28 mouse cellular contexts compared by ENCODE assay signal in genomic region chr12:117348516-117348915, GRCm38 (mm10).
DNase-seq lines count a peak whose midpoint lies in the region; ATAC-seq and TF ChIP-seq lines count a peak whose summit lies in the region.
"Had no signal": no experiment of that assay in that cellular context is flagged by ENCODE, and none has a peak within 500 bp of the region (broad histone marks: within the 10 kb centered on the region; RNA-seq: fewer than 3 reads in every experiment).

No protein-coding gene starts in this region.

- no peak overlapping the region for H3K9ac ChIP-seq in CH12.LX (ENCODE audit: insufficient read depth, low read depth)
- no peak overlapping the region for H3K9ac ChIP-seq in intestine, embryonic 15.5 days
- H3K9ac ChIP-seq: embryonic facial prominence, embryonic 13.5 days; heart, embryonic 12.5 days; hindbrain, embryonic 15.5 days; liver, embryonic 12.5 days; liver, postnatal 0 days; midbrain, embryonic 13.5 days had no signal

- 89% methylated on average over 3 of the region's 3 CpGs for WGBS in intestine, embryonic 15.5 days

- DNase-seq in spleen, postnatal 36 days (ENCODE audit: low spot score in 2 of 2) = peak; percentile 3 to 16
- DNase-seq in spleen, postnatal 10 days (ENCODE audit: low spot score in 2 of 2) = no peak
- peak; percentile 56 to 60 for DNase-seq in B cell, adult 2 months
- DNase-seq in CH12.LX (ENCODE audit: extremely low read depth) = peak; percentile 41
- peak; percentile 28 for DNase-seq in splenic B cell, adult 2 months (ENCODE audit: low read depth, low spot score)
- DNase-seq in urinary bladder, postnatal 10 days (ENCODE audit: low spot score) = no peak
- DNase-seq: adrenal gland, postnatal 14 days; cerebellum, adult 11 months; cerebellum, adult 9-11 months; heart, adult 2 months; heart, postnatal 4 days; kidney, adult 2 months; kidney, postnatal 36 days; left cerebral cortex, postnatal 4 days; liver, postnatal 0 days; lung, postnatal 36 days; right cerebral cortex, postnatal 25 days; spleen, adult 18-20 months had no signal

- ATAC-seq in intestine, embryonic 15.5 days = no peak
- ATAC-seq: forebrain, embryonic 16.5 days; liver, embryonic 12.5 days; liver, postnatal 0 days; midbrain, embryonic 13.5 days had no signal

- peaks cover 3% of the 10 kb centered on the region for H3K27me3 ChIP-seq in CH12.LX (replicated peaks)
- no peaks in the 10 kb centered on the region for H3K27me3 ChIP-seq in splenic B cell, adult 2 months (ENCODE audit: control insufficient read depth, insufficient read depth, low read length, poor library complexity, severe bottlenecking)
- no peaks in the 10 kb centered on the region for H3K27me3 ChIP-seq in intestine, embryonic 15.5 days (replicated peaks)
- H3K27me3 ChIP-seq: hindbrain, embryonic 15.5 days; midbrain, embryonic 13.5 days had no signal

- no peak for TF ChIP-seq EP300 in CH12.LX (IDR thresholded peaks at IDR 0.05; ENCODE audit: low read length)

- H3K4me2 ChIP-seq in CH12.LX (ENCODE audit: insufficient read depth, low read depth, poor library complexity, severe bottlenecking) = no peak overlapping the region
- H3K4me2 ChIP-seq in intestine, embryonic 15.5 days (replicated peaks) = no peak overlapping the region
- H3K4me2 ChIP-seq: embryonic facial prominence, embryonic 13.5 days; heart, embryonic 12.5 days; hindbrain, embryonic 15.5 days; liver, embryonic 12.5 days; midbrain, embryonic 13.5 days had no signal

- in situ Hi-C loops in CH12.LX (cut with MboI; ENCODE audit: low pct_ligation_motif_present, low pct_unique_long_range_greater_than_20kb, low sequenced_read_pairs) = no loop called here

- no peak overlapping the region for H3K27ac ChIP-seq in CH12.LX (ENCODE audit: insufficient read depth, low read depth)
- no peak overlapping the region for H3K27ac ChIP-seq in intestine, embryonic 15.5 days
- H3K27ac ChIP-seq: embryonic facial prominence, embryonic 13.5 days; heart, adult 2 months; hindbrain, embryonic 15.5 days; layer of hippocampus, adult 2 months; liver, embryonic 12.5 days; midbrain, embryonic 13.5 days had no signal

- H3K36me3 ChIP-seq in CH12.LX (replicated peaks in 1 of 2; ENCODE audit: control insufficient read depth in 1 of 2, insufficient read depth in 1 of 2, low read length in 1 of 2) = no peaks in the 10 kb centered on the region
- H3K36me3 ChIP-seq in splenic B cell, adult 2 months (ENCODE audit: control insufficient read depth, insufficient read depth, low read length, poor library complexity, severe bottlenecking) = no peaks in the 10 kb centered on the region
- H3K36me3 ChIP-seq in intestine, embryonic 15.5 days = no peaks in the 10 kb centered on the region
- H3K36me3 ChIP-seq: embryonic facial prominence, embryonic 13.5 days; heart, embryonic 12.5 days; hindbrain, embryonic 15.5 days; liver, embryonic 12.5 days; midbrain, embryonic 13.5 days had no signal

- dilution Hi-C loops in CH12.LX (cut with MboI; ENCODE audit: extremely low pct_ligation_motif_present, extremely low pct_unique_long_range_greater_than_20kb, low sequenced_read_pairs) = no loop called here

- TF ChIP-seq CTCF in CH12.LX (conservative IDR thresholded peaks at IDR 0.05 in 1 of 2, IDR thresholded peaks at IDR 0.05 in 1 of 2; ENCODE audit: low read depth in 2 of 2, low read length in 2 of 2) = no peak

- H3K4me1 ChIP-seq in CH12.LX (ENCODE audit: control insufficient read depth in 1 of 2, insufficient read depth in 2 of 2) = peaks cover 0 to 10% of the 10 kb centered on the region in 2 experiments; a peak in 2 of 4 replicates
- H3K4me1 ChIP-seq in intestine, embryonic 15.5 days (replicated peaks) = no peaks in the 10 kb centered on the region
- H3K4me1 ChIP-seq: liver, embryonic 12.5 days had no signal

- H3K79me2 ChIP-seq in CH12.LX (replicated peaks; ENCODE audit: control insufficient read depth, extremely low read depth, insufficient read depth, poor library complexity, severe bottlenecking) = no peaks in the 10 kb centered on the region

- H3K9me3 ChIP-seq in CH12.LX (replicated peaks; ENCODE audit: low read length) = no peaks in the 10 kb centered on the region
- no peaks in the 10 kb centered on the region for H3K9me3 ChIP-seq in intestine, embryonic 15.5 days
- H3K9me3 ChIP-seq: embryonic facial prominence, embryonic 13.5 days; heart, embryonic 12.5 days; hindbrain, embryonic 15.5 days; liver, embryonic 12.5 days; megakaryocyte, embryonic 14.5 days; midbrain, embryonic 13.5 days had no signal

- TF ChIP-seq POLR2A in CH12.LX (IDR thresholded peaks at IDR 0.05; ENCODE audit: low read depth, low read length) = no peak

- no peak for TF ChIP-seq RAD21 in CH12.LX (IDR thresholded peaks at IDR 0.05; ENCODE audit: low read depth, low read length)

- H3K4me3 ChIP-seq in CH12.LX (replicated peaks in 1 of 3; ENCODE audit: low read depth in 2 of 3, low read length in 2 of 3, poor library complexity in 1 of 3) = no peak overlapping the region
- no peak overlapping the region for H3K4me3 ChIP-seq in intestine, embryonic 15.5 days (replicated peaks)
- H3K4me3 ChIP-seq: embryonic facial prominence, embryonic 13.5 days; erythroblast, embryonic 14.5 days; heart, adult 2 months; heart, embryonic 12.5 days; hindbrain, embryonic 15.5 days; layer of hippocampus, adult 2 months; liver, embryonic 12.5 days; megakaryocyte, embryonic 14.5 days; midbrain, embryonic 13.5 days had no signal

TF ChIP-seq in CH12.LX, 34 proteins besides CTCF, POLR2A, EP300 and RAD21:
- no peak for TF ChIP-seq UBTF (IDR thresholded peaks at IDR 0.05; ENCODE audit: low read depth, low read length)
- no peak for TF ChIP-seq TBP (conservative IDR thresholded peaks at IDR 0.05; ENCODE audit: low read depth, low read length)
- no peak for TF ChIP-seq SIN3A (IDR thresholded peaks at IDR 0.05; ENCODE audit: low read length)
- TF ChIP-seq MAX (IDR thresholded peaks at IDR 0.05; ENCODE audit: low read length) = no peak
- no peak for TF ChIP-seq RCOR1 (conservative IDR thresholded peaks at IDR 0.05; ENCODE audit: low read depth, low read length)
- no peak for TF ChIP-seq USF1 (IDR thresholded peaks at IDR 0.05; ENCODE audit: low read depth, low read length)
- TF ChIP-seq GABPA (IDR thresholded peaks at IDR 0.05; ENCODE audit: insufficient replicate concordance, low read depth, low read length) = no peak
- TF ChIP-seq ZMIZ1 (IDR thresholded peaks at IDR 0.05; ENCODE audit: low read depth, low read length) = no peak
- no peak for TF ChIP-seq CHD2 (IDR thresholded peaks at IDR 0.05; ENCODE audit: low read length)
- TF ChIP-seq CHD1 (IDR thresholded peaks at IDR 0.05; ENCODE audit: low read depth, low read length) = no peak
- no peak for TF ChIP-seq KAT2A (IDR thresholded peaks at IDR 0.05; ENCODE audit: insufficient replicate concordance, low read length)
- no peak for TF ChIP-seq JUN (IDR thresholded peaks at IDR 0.05; ENCODE audit: insufficient read depth, low read depth, low read length)
- TF ChIP-seq MAFK (IDR thresholded peaks at IDR 0.05; ENCODE audit: insufficient replicate concordance, low read length) = no peak
- TF ChIP-seq IRF4 (IDR thresholded peaks at IDR 0.05; ENCODE audit: low read depth, low read length) = no peak
- TF ChIP-seq ZKSCAN1 (IDR thresholded peaks at IDR 0.05; ENCODE audit: borderline replicate concordance, low read depth, low read length) = no peak
- TF ChIP-seq BHLHE40 (IDR thresholded peaks at IDR 0.05; ENCODE audit: low read depth, low read length) = no peak
- TF ChIP-seq PAX5 (IDR thresholded peaks at IDR 0.05; ENCODE audit: low read length) = no peak
- no peak for TF ChIP-seq TCF12 (IDR thresholded peaks at IDR 0.05; ENCODE audit: low read depth, low read length)

Comparison
In these comparisons a context has a peak if more than half of its experiments do, and no peak if none do; other contexts are left out.
1. DNase-seq: peak in spleen, postnatal 36 days (2 of 2), B cell, adult 2 months (2 of 2), CH12.LX (single experiment) and splenic B cell, adult 2 months (single experiment); none in spleen, postnatal 10 days (0 of 2) and urinary bladder, postnatal 10 days (single experiment).